Mouse (Mus musculus) midbrain, embryonic 16.5 days (tissue): ENCODE measurements around the gene Igfbp5. TPM values are rescaled to one million over a fixed set of nuclear protein-coding genes. Genes with fewer than 3 reads are reported as not detected.

Experiments
- ATAC-seq: fragments of 200-750 bp; cut with Nextera tagmentation; 2 replicates; pipeline ENCODE4 v1.8.0; 2017; ENCODE audit warnings: moderate TSS enrichment
- H3K27ac ChIP-seq: fragments of 300-500 bp; sonication (generic); 2 replicates; pipeline ENCODE4 v1.5.1; 2014; ENCODE audit warnings: mild to moderate bottlenecking, low read length, mixed read lengths
- H3K27me3 ChIP-seq: fragments of 300-500 bp; sonication (generic); 2 replicates; pipeline ENCODE4 v1.6.1; 2014; ENCODE audit warnings: low read depth, low read length, mixed read lengths; ENCODE audit not compliant: control insufficient read depth, insufficient read depth
- H3K36me3 ChIP-seq: fragments of 300-500 bp; sonication (generic); 2 replicates; pipeline ENCODE4 v1.6.1; 2014; ENCODE audit warnings: mild to moderate bottlenecking, low read length, moderate library complexity, mixed read lengths; ENCODE audit not compliant: control insufficient read depth, insufficient read depth
- H3K4me1 ChIP-seq: fragments of 300-500 bp; sonication (generic); 2 replicates; pipeline ENCODE4 v1.6.1; 2014; ENCODE audit warnings: mild to moderate bottlenecking, low read length, mixed read lengths; ENCODE audit not compliant: control insufficient read depth, insufficient read depth
- H3K4me2 ChIP-seq: fragments of 300-500 bp; sonication (generic); 2 replicates; pipeline ENCODE4 v1.6.1; 2014; ENCODE audit warnings: mild to moderate bottlenecking, low read length, mixed read lengths
- H3K4me3 ChIP-seq: fragments of 300-500 bp; sonication (generic); 2 replicates; pipeline ENCODE4 v1.5.1; 2014; ENCODE audit warnings: low read depth, mild to moderate bottlenecking, low read length, moderate library complexity, mixed read lengths
- H3K9ac ChIP-seq: fragments of 300-500 bp; sonication (generic); 2 replicates; pipeline ENCODE4 v1.6.1; 2014; ENCODE audit warnings: low read depth, low read length, mixed read lengths
- H3K9me3 ChIP-seq: fragments of 300-500 bp; sonication (generic); replicated peaks from 2 replicates; pipeline ENCODE4 v1.6.1; 2014; ENCODE audit warnings: mild to moderate bottlenecking, low read length, mixed read lengths; ENCODE audit not compliant: control insufficient read depth, poor library complexity, severe bottlenecking
- WGBS: fragments of 180-500 bp; shearing (Covaris S2); extraction: QIAGEN DNeasy Blood & Tissue Kit; methylation state at CpG from one replicate; pipeline ENCODE4 v1.1.7; 2014; 5-methylcytosine and 5-hydroxymethylcytosine counted together
- polyA plus RNA-seq: library from polyadenylated mRNA; unstranded; fragments of >200 nt; fragmentation: Nextera tagmentation; extraction: Ambion mirVana; gene quantifications from 2 replicates; pipeline ENCODE4 v1.2.1, GENCODE M21; 2015

The Igfbp5 gene
- polyA plus RNA-seq, 1 experiment from 2014 or later = 42.6 TPM

DNA sequence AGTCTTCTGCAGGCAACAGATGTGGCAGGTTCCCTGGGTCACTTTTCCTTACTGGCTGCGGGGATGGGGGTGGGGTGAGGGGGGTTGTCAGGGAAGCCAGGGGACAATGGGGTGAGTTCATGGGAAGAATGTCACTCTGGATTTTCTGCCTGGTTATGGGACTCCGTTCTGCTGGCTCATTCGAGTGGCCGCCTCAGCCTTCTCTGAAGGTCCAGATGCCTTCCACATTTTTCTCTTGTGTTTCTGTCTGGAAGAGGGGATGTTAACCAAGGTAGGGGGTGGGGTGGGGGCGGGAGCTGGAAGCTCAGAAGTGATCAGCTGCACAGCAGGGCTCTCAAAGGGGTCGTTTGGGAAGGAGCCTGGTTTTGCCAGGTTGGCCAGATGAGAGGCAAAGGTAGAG is 48.2 kb downstream of the Igfbp5 start:
- H3K27me3 ChIP-seq = no peaks in the 10 kb centered on the region
- peak overlapping the region; percentile 72 for H3K4me3 ChIP-seq
- no peaks in the 10 kb centered on the region for H3K9me3 ChIP-seq
- peaks cover 24% of the 10 kb centered on the region for H3K4me1 ChIP-seq
- WGBS = under 1% methylated on average over 6 of the region's 6 CpGs
- peak overlapping the region; percentile 78 for H3K4me2 ChIP-seq
- no peak for ATAC-seq
- H3K9ac ChIP-seq = peak overlapping the region; percentile 85
- peak overlapping the region; percentile 79 for H3K27ac ChIP-seq
- H3K36me3 ChIP-seq = no peaks in the 10 kb centered on the region

DNA sequence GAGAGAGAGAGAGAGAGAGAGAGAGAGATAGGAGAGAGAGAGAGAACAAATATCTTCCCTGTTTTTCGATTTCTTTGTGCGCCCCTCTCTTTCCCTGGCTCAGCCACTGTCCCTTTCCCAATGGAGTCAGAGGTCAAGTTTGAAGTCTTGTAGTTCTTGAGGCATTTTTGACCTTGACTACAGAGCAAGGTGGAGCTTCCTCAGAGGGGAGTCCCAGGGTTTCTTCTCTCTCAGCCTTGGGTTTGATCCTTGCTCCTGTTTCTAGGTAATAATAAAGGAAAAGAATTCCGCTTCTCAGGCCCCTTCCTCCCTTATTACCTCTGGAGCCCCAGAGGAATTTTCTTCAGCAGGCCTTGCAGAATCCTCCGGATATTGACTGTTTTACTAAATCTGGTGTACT is 48.8 kb downstream of the Igfbp5 start:
- peak overlapping the region; percentile 72 for H3K4me3 ChIP-seq
- ATAC-seq = no peak
- WGBS = 5% methylated on average over 4 of the region's 4 CpGs
- H3K4me2 ChIP-seq = peak overlapping the region; percentile 78
- peak overlapping the region; percentile 85 for H3K9ac ChIP-seq
- H3K36me3 ChIP-seq = no peaks in the 10 kb centered on the region
- no peaks in the 10 kb centered on the region for H3K27me3 ChIP-seq
- peak overlapping the region; percentile 41; the same call in 1 of the 2 replicates for H3K27ac ChIP-seq
- no peaks in the 10 kb centered on the region for H3K9me3 ChIP-seq
- H3K4me1 ChIP-seq = peaks cover 24% of the 10 kb centered on the region

DNA sequence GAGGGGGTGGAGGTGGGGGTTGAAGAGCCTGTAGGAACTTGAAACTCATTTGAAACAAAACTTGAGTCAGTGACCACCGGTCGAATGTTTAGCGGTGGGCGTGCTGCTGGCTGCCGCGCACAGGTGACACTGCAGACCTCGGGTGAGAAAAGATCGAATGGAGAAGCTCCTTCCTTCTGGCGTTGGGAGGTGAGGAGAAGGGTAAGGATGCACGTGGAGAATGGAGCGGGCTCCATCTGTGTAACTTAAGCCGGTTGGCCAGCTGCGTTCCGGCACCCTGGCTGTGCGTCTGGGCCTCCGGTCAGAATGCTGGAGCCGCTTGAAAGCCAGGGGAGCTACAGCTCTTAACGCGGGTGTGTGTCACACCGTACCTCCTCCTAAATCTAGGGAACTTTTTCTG is 49.4 kb downstream of the Igfbp5 start:
- Histone ChIP-seq H3K9me3 (no peaks in the 10 kb centered on the region), H3K27me3 (no peaks in the 10 kb centered on the region), H3K4me3 (peak overlapping the region; percentile 72), H3K9ac (peak overlapping the region; percentile 85), H3K4me2 (peak overlapping the region; percentile 78), H3K36me3 (no peaks in the 10 kb centered on the region), H3K4me1 (peaks cover 24% of the 10 kb centered on the region), H3K27ac (no peak overlapping the region)
- WGBS = under 1% methylated on average over 20 of the region's 20 CpGs
- no peak for ATAC-seq

DNA sequence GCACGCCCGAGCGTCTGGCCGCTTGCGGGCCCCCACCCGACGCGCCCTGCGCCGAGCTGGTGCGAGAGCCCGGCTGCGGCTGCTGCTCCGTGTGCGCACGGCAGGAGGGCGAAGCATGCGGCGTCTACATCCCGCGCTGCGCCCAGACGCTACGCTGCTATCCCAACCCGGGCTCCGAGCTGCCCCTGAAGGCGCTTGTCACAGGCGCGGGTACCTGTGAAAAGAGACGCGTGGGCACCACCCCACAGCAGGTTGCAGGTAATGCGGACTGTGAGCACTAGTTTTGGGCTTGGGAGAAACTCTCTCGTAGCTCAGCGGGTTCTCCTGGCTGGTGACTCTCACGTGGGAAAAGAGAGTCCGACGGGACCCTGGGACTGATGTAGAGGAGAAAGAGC is 50.0 kb downstream of the Igfbp5 start:
- Histone ChIP-seq H3K4me3 (peak overlapping the region; percentile 72), H3K4me2 (peak overlapping the region; percentile 78), H3K27me3 (no peaks in the 10 kb centered on the region), H3K36me3 (no peaks in the 10 kb centered on the region), H3K27ac (peak overlapping the region; percentile 79), H3K9me3 (no peaks in the 10 kb centered on the region), H3K9ac (peak overlapping the region; percentile 85), H3K4me1 (peaks cover 24% of the 10 kb centered on the region)
- WGBS = under 1% methylated on average over 37 of the region's 37 CpGs
- ATAC-seq = peak; percentile 76

DNA sequence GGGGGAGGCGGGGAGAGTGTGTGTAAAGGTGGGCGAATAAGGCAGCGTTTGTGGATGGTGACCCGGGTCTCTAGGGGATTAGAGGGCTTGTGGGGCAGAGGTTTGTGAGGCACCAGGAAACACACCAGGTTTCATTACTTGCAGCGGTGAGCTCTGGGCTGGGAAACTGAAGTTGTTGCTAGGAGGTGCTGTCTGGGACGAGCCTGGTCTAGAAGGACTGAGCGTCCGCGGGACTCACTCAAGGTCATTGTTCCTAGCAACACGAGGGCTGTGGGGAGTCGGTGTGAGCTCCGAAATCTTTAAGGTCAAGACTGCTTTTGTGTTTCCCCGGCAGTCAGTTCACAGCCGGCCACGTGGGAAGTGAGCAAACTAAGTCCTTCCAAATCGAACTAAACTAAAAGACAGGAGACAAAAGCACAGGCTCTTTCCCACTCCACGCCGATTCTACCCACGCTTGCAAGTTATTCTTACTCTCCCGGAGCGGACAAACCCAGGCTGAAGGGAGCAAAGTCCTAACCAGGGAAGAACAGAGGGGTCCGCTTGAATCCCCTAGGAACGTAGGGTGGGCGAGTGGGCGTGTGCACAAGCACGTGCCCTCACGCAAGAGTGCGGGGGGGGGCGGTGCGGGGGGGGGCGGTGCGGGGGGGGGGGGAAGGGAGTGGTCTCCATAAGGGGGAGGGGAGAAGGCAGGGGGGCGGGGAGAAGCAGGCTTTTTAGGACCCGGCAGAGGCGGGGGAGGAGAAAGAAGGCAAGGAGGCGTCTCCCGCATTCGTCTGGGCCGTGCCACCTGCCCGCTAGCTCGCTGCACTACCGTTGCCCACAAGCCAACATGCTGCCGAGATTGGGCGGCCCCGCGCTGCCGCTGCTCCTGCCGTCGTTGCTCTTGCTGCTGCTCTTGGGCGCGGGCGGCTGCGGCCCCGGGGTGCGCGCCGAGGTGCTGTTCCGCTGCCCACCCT is 50.7 kb downstream of the Igfbp5 start, which contains the start of gene Igfbp2:
Gene Igfbp2 (plus strand): TSS at position 753 of the 956 bp plus-strand sequence.
- peaks cover 24% of the 10 kb centered on the region for H3K4me1 ChIP-seq

DNA sequence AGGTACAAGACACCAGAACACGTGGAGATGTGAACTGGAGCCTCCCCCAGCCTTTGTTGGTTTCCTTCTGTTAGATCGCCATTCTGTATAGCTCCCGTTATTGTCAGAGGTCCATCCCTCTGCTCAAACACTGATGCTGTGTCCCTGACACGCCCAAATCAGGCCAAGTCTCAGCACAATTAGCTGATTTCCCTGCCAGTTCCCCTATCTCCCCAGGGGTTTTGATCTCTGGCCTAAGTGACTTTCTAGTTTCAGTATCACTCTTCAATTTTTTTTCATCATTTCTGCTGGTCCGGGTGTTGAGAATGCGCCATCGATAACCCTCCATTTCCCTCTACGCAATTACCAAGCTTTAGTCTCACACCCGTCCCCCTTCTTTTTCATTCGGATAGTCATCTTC is 51.8 kb downstream of the Igfbp5 start:
- H3K27me3 ChIP-seq = no peaks in the 10 kb centered on the region
- H3K27ac ChIP-seq = no peak overlapping the region
- 57% methylated on average over 10 of the region's 10 CpGs for WGBS
- no peaks in the 10 kb centered on the region for H3K36me3 ChIP-seq
- no peak overlapping the region for H3K9ac ChIP-seq
- peaks cover 20% of the 10 kb centered on the region for H3K4me1 ChIP-seq
- H3K9me3 ChIP-seq = no peaks in the 10 kb centered on the region
- H3K4me2 ChIP-seq = no peak overlapping the region
- H3K4me3 ChIP-seq = no peak overlapping the region
- no peak for ATAC-seq

More for the DNA sequence above, 50.7 kb downstream of the Igfbp5 start, which contains the start of gene Igfbp2:
- ATAC-seq = peak; percentile 82
- H3K9me3 ChIP-seq = no peaks in the 10 kb centered on the region
- H3K27me3 ChIP-seq = no peaks in the 10 kb centered on the region
- no peaks in the 10 kb centered on the region for H3K36me3 ChIP-seq
- peak within 1 kb of the TSS; percentile 85 for H3K9ac ChIP-seq
- 2% methylated on average over 44 of the region's 58 CpGs for WGBS
- peak within 1 kb of the TSS; percentile 78 for H3K4me2 ChIP-seq
- H3K27ac ChIP-seq = peak within 1 kb of the TSS; percentile 79
- H3K4me3 ChIP-seq = peak within 1 kb of the TSS; percentile 72

DNA sequence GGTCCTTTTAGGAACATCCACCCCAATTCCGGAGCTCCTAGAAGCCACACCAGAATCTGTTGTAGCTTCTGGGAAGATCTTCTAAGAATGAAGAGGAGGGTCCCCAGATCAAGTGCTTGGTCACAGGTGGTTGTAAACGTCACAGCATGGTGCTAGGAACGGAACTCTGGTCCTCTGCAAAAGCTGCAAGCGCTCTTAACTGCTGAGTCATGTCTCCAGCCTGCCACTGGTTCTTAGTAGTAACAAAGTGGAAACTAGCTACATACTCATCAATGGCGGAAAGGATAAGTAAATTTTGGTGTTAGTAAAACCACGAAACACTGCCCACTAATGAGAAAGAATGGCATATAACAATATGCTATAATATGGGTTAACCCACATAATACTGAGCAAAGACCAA is 54.7 kb downstream of the Igfbp5 start:
- Histone ChIP-seq H3K4me1 (peaks cover 5% of the 10 kb centered on the region), H3K27me3 (no peaks in the 10 kb centered on the region), H3K9ac (no peak overlapping the region), H3K9me3 (no peaks in the 10 kb centered on the region), H3K4me2 (no peak overlapping the region), H3K27ac (no peak overlapping the region), H3K36me3 (no peaks in the 10 kb centered on the region), H3K4me3 (no peak overlapping the region)
- no peak for ATAC-seq
- 85% methylated on average over 6 of the region's 6 CpGs for WGBS

DNA sequence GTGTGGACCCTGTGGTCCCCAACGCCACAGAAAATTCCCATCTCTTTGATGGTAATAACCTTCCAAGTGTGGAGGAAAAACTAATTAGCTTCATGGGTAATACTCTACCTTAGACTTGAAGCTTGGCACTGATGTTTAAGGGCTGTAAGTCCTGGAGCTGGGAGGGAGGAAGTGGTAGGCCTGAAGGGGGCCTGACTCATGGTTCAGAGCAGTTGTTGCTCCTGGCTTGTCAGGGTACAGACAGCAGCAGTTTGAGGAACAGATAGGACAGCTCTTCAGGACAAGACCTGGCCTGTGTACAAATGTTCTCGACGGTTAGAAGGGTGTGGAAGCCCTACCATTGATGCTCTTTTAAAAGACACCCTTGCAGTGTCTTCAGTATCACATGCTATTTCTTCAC is 59.1 kb downstream of the Igfbp5 start:
- no peak overlapping the region for H3K4me3 ChIP-seq

DNA sequence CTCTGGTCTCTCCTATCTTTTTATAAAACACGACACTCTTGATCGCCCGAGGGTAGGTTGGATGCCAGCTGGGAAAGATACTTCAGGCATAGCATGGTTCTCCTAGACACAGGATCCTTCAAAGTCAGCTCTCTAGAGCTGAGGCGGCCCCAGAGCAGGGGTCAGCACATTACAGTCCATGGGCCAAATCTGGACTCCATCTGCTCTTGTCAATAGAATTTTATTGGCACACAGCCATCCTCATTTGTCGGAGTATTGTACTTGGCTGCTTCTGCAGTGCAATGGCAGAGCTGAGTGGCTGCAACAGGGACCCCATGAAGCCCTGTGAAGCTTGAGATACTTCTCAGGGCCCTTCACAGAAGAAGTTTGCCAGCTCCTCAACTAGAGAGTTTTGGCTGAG is 59.5 kb downstream of the Igfbp5 start:
- Histone ChIP-seq H3K9me3 (no peaks in the 10 kb centered on the region; the same call in 1 of the 2 replicates), H3K36me3 (no peaks in the 10 kb centered on the region), H3K27me3 (no peaks in the 10 kb centered on the region), H3K4me1 (peaks cover 15% of the 10 kb centered on the region), H3K9ac (no peak overlapping the region), H3K4me2 (no peak overlapping the region), H3K27ac (no peak overlapping the region), H3K4me3 (no peak overlapping the region)
- 60% methylated on average over 5 of the region's 5 CpGs for WGBS
- ATAC-seq = no peak

More for the DNA sequence above, 59.1 kb downstream of the Igfbp5 start:
- H3K27me3 ChIP-seq = no peaks in the 10 kb centered on the region
- no peaks in the 10 kb centered on the region; the same call in 1 of the 2 replicates for H3K9me3 ChIP-seq
- H3K4me1 ChIP-seq = peaks cover 15% of the 10 kb centered on the region
- H3K4me2 ChIP-seq = no peak overlapping the region
- H3K36me3 ChIP-seq = no peaks in the 10 kb centered on the region
- H3K27ac ChIP-seq = no peak overlapping the region
- no peak overlapping the region for H3K9ac ChIP-seq
- no peak for ATAC-seq
- WGBS = 82% methylated on average over 3 of the region's 3 CpGs
